Mouse (Mus musculus): Measurements from ENCODE around the gene Polr2l. TPM values are rescaled to one million over a fixed set of nuclear protein-coding genes. Genes with fewer than 3 reads are reported as not detected.

The Polr2l gene
- polyA plus RNA-seq, 1 experiment from 2014 or later: 78.0 TPM

DNA sequence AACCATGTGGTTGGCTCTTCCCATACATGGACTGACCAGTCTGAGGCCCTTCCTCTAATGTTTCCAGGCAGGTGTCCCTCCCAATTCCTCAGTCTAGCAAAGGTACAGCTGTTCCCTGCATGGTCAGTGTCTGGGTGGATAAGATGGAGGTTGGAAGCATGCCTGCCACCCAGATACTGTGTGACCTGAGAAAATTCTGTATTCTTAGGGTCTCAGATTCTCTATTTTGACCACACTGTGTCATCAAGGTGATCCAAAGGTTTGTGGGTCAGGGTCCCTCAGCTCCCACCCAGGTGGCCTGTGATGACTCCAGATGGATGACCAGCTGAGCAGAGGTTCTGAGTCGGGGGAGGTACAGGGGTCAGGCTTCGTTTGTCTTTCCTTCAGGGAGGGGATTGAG, 10.3 kb upstream of the Polr2l start:
- no peaks in the 10 kb centered on the region for H3K9me3 ChIP-seq (ENCODE audit: control insufficient read depth, low read length)
- peaks cover 12% of the 10 kb centered on the region for H3K27me3 ChIP-seq (ENCODE audit: control insufficient read depth, insufficient read depth, low read length)
- H3K4me1 ChIP-seq (ENCODE audit: control insufficient read depth in 2 of 2, insufficient read depth in 2 of 2, low read length in 2 of 2): peaks cover 11 to 36% of the 10 kb centered on the region in 2 experiments
- H3K9ac ChIP-seq (ENCODE audit: low read length): no peak overlapping the region
- WGBS: 78% methylated on average over 2 of the region's 2 CpGs
- no peak overlapping the region for H3K27ac ChIP-seq (replicated peaks in 1 of 2; ENCODE audit: control insufficient read depth in 1 of 2, insufficient read depth in 1 of 2, low read depth in 2 of 2, low read length in 2 of 2)
- H3K36me3 ChIP-seq (ENCODE audit: control insufficient read depth, insufficient read depth, low read length): peaks cover 6% of the 10 kb centered on the region; the same call in 1 of the 2 replicates
- no peak for ATAC-seq (ENCODE audit: insufficient number of reproducible peaks, insufficient read depth, low FRiP score, low read depth)
- H3K4me2 ChIP-seq (ENCODE audit: low read length): no peak overlapping the region
- H3K4me3 ChIP-seq (ENCODE audit: control insufficient read depth in 1 of 2, insufficient read depth in 1 of 2, low read depth in 1 of 2, low read length in 2 of 2): no peak overlapping the region

DNA sequence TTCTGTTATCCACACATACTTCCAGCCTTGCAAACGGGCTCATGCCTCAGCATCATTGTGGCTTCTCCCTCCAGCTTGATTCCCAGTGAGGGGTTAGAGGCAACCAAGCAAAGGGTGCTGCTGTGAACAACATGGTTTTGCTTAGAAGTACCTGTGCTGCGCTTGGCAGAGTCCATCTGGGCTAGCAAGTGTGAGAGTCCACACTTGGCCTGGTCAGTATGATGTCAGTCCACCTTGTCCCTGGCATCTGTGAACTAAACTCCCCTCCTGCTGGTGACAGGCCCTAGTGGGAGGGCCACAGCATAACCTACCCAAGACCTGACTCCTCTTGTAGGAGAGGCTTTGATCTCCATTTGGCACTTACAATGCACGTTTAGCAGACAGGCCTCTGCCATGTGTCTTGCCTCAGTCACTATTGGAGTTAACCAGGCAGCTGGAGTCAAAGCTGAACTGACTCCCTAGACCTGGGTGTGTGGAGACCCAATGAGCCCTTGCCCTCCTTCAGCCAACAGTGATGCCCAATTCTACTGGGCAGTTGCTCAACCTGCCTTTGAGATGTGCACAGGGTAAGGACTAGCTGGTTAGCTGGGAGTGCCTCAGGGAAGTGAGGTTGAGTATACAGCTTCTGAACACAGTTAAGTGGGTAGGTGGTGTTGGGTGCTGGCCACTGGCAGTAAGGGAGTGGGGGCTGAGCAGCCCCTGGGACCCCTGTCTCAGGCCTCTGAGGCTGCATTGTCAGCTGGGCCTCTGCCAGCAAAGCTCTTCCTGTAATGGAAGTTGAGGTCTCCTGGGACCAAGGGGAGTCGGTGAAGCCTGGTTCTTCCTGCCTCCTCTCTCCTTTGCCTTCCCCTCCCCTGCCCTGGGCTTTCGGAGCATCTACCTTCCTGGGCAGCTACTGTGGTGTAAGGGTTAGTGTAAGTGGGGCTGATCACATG, 9.5 kb upstream of the Polr2l start:
- no peak for ATAC-seq (ENCODE audit: insufficient number of reproducible peaks, insufficient read depth, low FRiP score, low read depth)
- 68% methylated on average over 5 of the region's 5 CpGs for WGBS
- H3K4me2 ChIP-seq (ENCODE audit: low read length): no peak overlapping the region

DNA sequence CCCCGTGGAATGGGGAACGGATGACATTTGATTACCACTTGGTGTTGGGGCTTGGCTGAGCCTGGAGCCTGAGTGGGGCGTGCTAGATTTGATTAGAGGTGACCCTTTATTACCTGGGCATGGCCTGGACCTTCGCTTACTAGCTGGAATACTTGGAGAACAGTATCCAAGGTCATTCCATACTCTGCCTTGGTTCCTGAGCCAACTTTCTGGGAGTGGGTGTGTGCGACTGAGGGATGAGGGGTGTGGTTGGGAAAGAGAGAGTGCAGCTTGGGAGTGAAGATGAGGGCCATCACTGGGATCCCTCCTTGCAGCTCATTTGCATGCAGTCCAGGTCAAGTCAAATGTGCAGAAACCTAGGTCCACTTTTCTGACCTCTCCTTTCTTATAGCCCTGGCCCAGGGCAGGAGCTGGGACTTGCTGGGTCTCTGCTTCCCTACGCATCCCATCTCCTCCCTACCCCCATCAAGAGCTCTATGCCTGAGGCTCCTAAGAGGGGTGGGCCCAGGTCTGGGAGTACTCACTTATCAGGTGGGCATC, 8.3 kb upstream of the Polr2l start:
- Histone ChIP-seq H3K27me3 (ENCODE audit: control insufficient read depth, insufficient read depth, low read length) (peaks cover 12% of the 10 kb centered on the region), H3K4me1 (ENCODE audit: control insufficient read depth in 2 of 2, insufficient read depth in 2 of 2, low read length in 2 of 2) (peaks cover 13 to 40% of the 10 kb centered on the region in 2 experiments), H3K27ac (replicated peaks in 1 of 2; ENCODE audit: control insufficient read depth in 1 of 2, insufficient read depth in 1 of 2, low read depth in 2 of 2, low read length in 2 of 2) (no peak overlapping the region), H3K9ac (ENCODE audit: low read length) (no peak overlapping the region), H3K4me3 (ENCODE audit: control insufficient read depth in 1 of 2, insufficient read depth in 1 of 2, low read depth in 1 of 2, low read length in 2 of 2) (no peak overlapping the region), H3K36me3 (ENCODE audit: control insufficient read depth, insufficient read depth, low read length) (no peaks in the 10 kb centered on the region; the same call in 1 of the 2 replicates), H3K4me2 (ENCODE audit: low read length) (no peak overlapping the region), H3K9me3 (ENCODE audit: control insufficient read depth, low read length) (no peaks in the 10 kb centered on the region)
- no peak for ATAC-seq (ENCODE audit: insufficient number of reproducible peaks, insufficient read depth, low FRiP score, low read depth)
- WGBS: 82% methylated on average over 6 of the region's 6 CpGs

More for the DNA sequence above, 9.5 kb upstream of the Polr2l start:
- Histone ChIP-seq H3K9ac (ENCODE audit: low read length) (no peak overlapping the region), H3K4me3 (ENCODE audit: control insufficient read depth in 1 of 2, insufficient read depth in 1 of 2, low read depth in 1 of 2, low read length in 2 of 2) (no peak overlapping the region), H3K27ac (replicated peaks in 1 of 2; ENCODE audit: control insufficient read depth in 1 of 2, insufficient read depth in 1 of 2, low read depth in 2 of 2, low read length in 2 of 2) (no peak overlapping the region), H3K9me3 (ENCODE audit: control insufficient read depth, low read length) (no peaks in the 10 kb centered on the region), H3K27me3 (ENCODE audit: control insufficient read depth, insufficient read depth, low read length) (peaks cover 12% of the 10 kb centered on the region), H3K36me3 (ENCODE audit: control insufficient read depth, insufficient read depth, low read length) (peaks cover 2% of the 10 kb centered on the region; the same call in 1 of the 2 replicates), H3K4me1 (ENCODE audit: control insufficient read depth in 2 of 2, insufficient read depth in 2 of 2, low read length in 2 of 2) (peaks cover 11 to 36% of the 10 kb centered on the region in 2 experiments)

DNA sequence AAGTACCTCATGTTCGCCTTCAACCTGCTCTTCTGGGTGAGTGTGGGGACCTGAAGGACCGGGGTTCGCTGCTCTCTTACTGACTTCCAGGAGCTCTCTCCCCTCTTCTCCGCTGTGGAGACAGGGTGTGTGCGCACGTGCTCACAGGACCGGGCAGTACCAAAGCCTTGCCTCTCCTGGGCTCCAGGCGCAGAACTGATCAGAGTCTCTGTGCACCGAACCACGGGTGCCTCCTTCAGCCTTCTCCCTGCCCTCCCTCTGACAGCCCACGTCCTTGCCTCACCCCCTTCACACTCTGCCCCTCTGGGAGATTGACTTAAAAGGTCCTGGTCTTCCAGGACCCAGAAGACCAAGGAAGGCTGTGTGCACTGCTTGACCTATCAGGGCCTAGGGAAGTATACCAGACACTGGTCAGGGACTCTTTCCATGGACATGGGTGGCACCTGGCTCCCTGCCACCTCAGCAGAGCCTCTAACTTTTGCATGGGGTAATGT, 7.6 kb upstream of the Polr2l start:
- Histone ChIP-seq H3K9me3 (ENCODE audit: control insufficient read depth, low read length) (no peaks in the 10 kb centered on the region), H3K9ac (ENCODE audit: low read length) (peak overlapping the region; percentile 65), H3K4me2 (ENCODE audit: low read length) (peak overlapping the region; percentile 100), H3K4me3 (ENCODE audit: control insufficient read depth in 1 of 2, insufficient read depth in 1 of 2, low read depth in 1 of 2, low read length in 2 of 2) (peak overlapping the region; percentile 57 to 67), H3K36me3 (ENCODE audit: control insufficient read depth, insufficient read depth, low read length) (no peaks in the 10 kb centered on the region; the same call in 1 of the 2 replicates), H3K27ac (replicated peaks in 1 of 2; ENCODE audit: control insufficient read depth in 1 of 2, insufficient read depth in 1 of 2, low read depth in 2 of 2, low read length in 2 of 2) (no peak overlapping the region), H3K27me3 (ENCODE audit: control insufficient read depth, insufficient read depth, low read length) (peaks cover 12% of the 10 kb centered on the region), H3K4me1 (ENCODE audit: control insufficient read depth in 2 of 2, insufficient read depth in 2 of 2, low read length in 2 of 2) (peaks cover 18 to 46% of the 10 kb centered on the region in 2 experiments)
- WGBS: 13% methylated on average over 11 of the region's 11 CpGs
- no peak for ATAC-seq (ENCODE audit: insufficient number of reproducible peaks, insufficient read depth, low FRiP score, low read depth)

DNA sequence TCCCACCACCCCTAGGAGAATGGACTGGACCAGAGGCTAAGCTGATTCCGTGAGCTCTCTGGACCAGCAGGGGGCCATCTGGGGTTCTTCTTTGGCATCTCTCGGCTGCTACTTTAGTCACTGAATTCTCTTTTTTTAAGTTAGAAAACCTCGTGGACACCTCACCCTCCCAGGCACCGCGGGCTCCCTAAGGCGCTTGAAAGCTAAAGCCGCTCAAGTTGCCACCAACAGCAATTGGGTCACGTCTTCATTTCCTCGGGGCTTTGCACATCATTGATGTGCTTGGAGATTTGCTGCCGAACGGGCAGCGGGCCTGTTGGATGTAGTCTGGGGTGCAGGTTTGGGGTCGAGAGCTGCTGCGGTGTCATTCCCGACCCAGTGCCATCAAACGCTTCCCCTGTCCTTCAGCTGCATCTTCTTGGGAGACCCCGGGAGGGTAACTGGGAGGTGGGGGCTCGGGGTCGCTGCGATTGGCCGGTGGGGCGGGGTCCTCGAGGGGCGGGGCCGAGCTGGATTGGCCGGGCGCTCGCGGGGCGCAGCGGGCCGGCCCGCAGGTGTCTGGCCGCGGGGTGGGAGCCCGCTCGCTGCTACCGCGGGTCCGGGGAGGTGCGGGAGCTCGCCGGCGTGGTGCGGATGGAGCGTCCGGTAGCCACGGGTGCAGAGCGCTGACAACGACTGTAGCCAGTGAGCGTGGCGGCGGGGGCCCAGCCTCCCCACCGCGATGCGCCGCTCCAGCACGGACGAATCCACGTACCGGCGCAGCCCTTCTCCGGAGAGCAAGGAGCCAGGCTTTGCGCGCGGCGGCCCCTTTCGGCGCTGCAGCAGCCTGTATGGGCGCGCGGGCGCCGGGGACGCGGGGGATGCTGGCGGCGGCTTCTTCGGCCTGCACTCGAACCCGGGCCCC, 6.8 kb upstream of the Polr2l start:
- no peak for ATAC-seq (ENCODE audit: insufficient number of reproducible peaks, insufficient read depth, low FRiP score, low read depth)
- H3K4me2 ChIP-seq (ENCODE audit: low read length): peak overlapping the region; percentile 100
- peaks cover 25 to 54% of the 10 kb centered on the region in 2 experiments for H3K4me1 ChIP-seq (ENCODE audit: control insufficient read depth in 2 of 2, insufficient read depth in 2 of 2, low read length in 2 of 2)
- no peaks in the 10 kb centered on the region for H3K36me3 ChIP-seq (ENCODE audit: control insufficient read depth, insufficient read depth, low read length)
- H3K27ac ChIP-seq (replicated peaks in 1 of 2; ENCODE audit: control insufficient read depth in 1 of 2, insufficient read depth in 1 of 2, low read depth in 2 of 2, low read length in 2 of 2): no peak overlapping the region
- under 1% methylated on average over 75 of the region's 81 CpGs for WGBS
- peaks cover 12% of the 10 kb centered on the region for H3K27me3 ChIP-seq (ENCODE audit: control insufficient read depth, insufficient read depth, low read length)
- peak overlapping the region; percentile 65 for H3K9ac ChIP-seq (ENCODE audit: low read length)
- H3K9me3 ChIP-seq (ENCODE audit: control insufficient read depth, low read length): no peaks in the 10 kb centered on the region
- H3K4me3 ChIP-seq (ENCODE audit: control insufficient read depth in 1 of 2, insufficient read depth in 1 of 2, low read depth in 1 of 2, low read length in 2 of 2): peak overlapping the region; percentile 57 to 67

DNA sequence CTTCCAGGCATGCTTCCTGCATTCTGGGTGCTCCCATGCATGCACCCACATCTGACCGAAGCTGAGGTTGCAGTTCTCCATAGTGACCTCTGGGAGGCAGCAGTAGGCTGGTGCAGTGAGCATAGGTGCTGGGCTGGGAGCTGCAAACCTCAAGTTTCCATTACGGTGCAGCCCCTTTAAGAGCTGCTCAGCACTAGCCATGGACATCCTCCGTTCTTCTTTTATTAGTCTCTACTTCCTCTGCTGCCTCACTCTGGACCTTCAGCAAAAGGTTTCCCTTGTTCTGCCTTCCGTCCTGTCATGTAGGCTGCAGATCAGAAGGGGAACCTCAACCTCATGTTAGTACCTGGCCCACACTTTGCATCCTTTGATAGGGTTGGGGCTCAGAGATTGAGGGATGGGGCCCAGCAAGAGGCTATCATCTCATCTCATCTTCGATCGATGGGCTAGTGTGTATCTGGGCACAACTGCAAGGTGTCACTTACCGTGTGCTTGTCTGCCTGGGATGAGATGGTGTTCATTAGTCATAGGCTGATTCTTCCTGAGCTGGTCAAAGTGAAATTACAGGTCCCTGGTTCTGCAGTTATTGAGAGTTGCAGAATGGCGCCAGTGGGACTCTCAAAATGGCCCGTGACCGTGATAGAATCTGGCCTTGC, 6.0 kb upstream of the Polr2l start:
- Histone ChIP-seq H3K36me3 (ENCODE audit: control insufficient read depth, insufficient read depth, low read length) (no peaks in the 10 kb centered on the region), H3K27ac (replicated peaks in 1 of 2; ENCODE audit: control insufficient read depth in 1 of 2, insufficient read depth in 1 of 2, low read depth in 2 of 2, low read length in 2 of 2) (no peak overlapping the region), H3K4me3 (ENCODE audit: control insufficient read depth in 1 of 2, insufficient read depth in 1 of 2, low read depth in 1 of 2, low read length in 2 of 2) (peak overlapping the region in 1 of 2 experiments; percentile 57; a peak in 2 of 4 replicates), H3K9ac (ENCODE audit: low read length) (peak overlapping the region; percentile 65; the same call in 1 of the 2 replicates), H3K27me3 (ENCODE audit: control insufficient read depth, insufficient read depth, low read length) (peaks cover 12% of the 10 kb centered on the region), H3K4me1 (ENCODE audit: control insufficient read depth in 2 of 2, insufficient read depth in 2 of 2, low read length in 2 of 2) (peaks cover 31 to 61% of the 10 kb centered on the region in 2 experiments), H3K4me2 (ENCODE audit: low read length) (peak overlapping the region; percentile 100), H3K9me3 (ENCODE audit: control insufficient read depth, low read length) (no peaks in the 10 kb centered on the region)
- WGBS: 9% methylated on average over 10 of the region's 10 CpGs
- ATAC-seq (ENCODE audit: insufficient number of reproducible peaks, insufficient read depth, low FRiP score, low read depth): no peak
